Mouse (Mus musculus) kidney, embryonic 15.5 days (tissue): ENCODE data around the gene Fbl. TPM values are rescaled to one million over a fixed set of nuclear protein-coding genes. Genes with fewer than 3 reads are reported as not detected.
"Not testable (repeated sequence)": the region's sequence is repeated elsewhere in the genome, so short reads cannot be mapped to it uniquely, and the experiment has no call there.

Experiments used
- ATAC-seq: fragments of 200-750 bp; cut with Nextera tagmentation; replicated peaks from 2 replicates; pipeline ENCODE4 v1.8.0; 2017; ENCODE audit warnings: moderate TSS enrichment; ENCODE audit not compliant: low FRiP score
- H3K27ac ChIP-seq: fragments of 300-500 bp; sonication (generic); 2 replicates; pipeline ENCODE4 v1.5.1; 2015; ENCODE audit warnings: mild to moderate bottlenecking, inconsistent platforms
- H3K27me3 ChIP-seq: fragments of 300-500 bp; sonication (generic); 2 replicates; pipeline ENCODE4 v1.6.1; 2015; ENCODE audit warnings: inconsistent platforms
- H3K36me3 ChIP-seq: fragments of 300-500 bp; sonication (generic); 2 replicates; pipeline ENCODE4 v1.6.1; 2015; ENCODE audit warnings: inconsistent platforms
- H3K4me1 ChIP-seq: fragments of 300-500 bp; sonication (generic); 2 replicates; pipeline ENCODE4 v1.6.1; 2015; ENCODE audit warnings: inconsistent platforms
- H3K4me2 ChIP-seq: fragments of 300-500 bp; sonication (generic); 2 replicates; pipeline ENCODE4 v1.6.1; 2015; ENCODE audit warnings: moderate library complexity, mild to moderate bottlenecking, inconsistent platforms
- H3K4me3 ChIP-seq: fragments of 300-500 bp; sonication (generic); replicated peaks from 2 replicates; pipeline ENCODE4 v1.5.1; 2015; ENCODE audit warnings: mild to moderate bottlenecking, inconsistent platforms
- H3K9ac ChIP-seq: fragments of 300-500 bp; sonication (generic); 2 replicates; pipeline ENCODE4 v1.6.1; 2015; ENCODE audit warnings: mild to moderate bottlenecking, inconsistent platforms
- H3K9me3 ChIP-seq: fragments of 300-500 bp; sonication (generic); replicated peaks from 2 replicates; pipeline ENCODE4 v1.6.1; 2016; ENCODE audit warnings: inconsistent platforms
- WGBS: fragments of 180-500 bp; shearing (Covaris S2); methylation state at CpG from one replicate; pipeline ENCODE4 v1.1.7; 2015; ENCODE audit warnings: mixed read lengths; 5-methylcytosine and 5-hydroxymethylcytosine counted together
- polyA plus RNA-seq: library from polyadenylated mRNA; unstranded; fragments of >200 nt; fragmentation: Nextera tagmentation; extraction: Ambion mirVana; gene quantifications from 2 replicates; pipeline ENCODE4 v1.2.1, GENCODE M21; 2015

The Fbl gene
- 147 and 154 TPM in 2 replicates for polyA plus RNA-seq

- no peaks in the 10 kb centered on the region for H3K27me3 ChIP-seq
- peak within 1 kb of the TSS; percentile 97 for H3K4me3 ChIP-seq
- peaks cover 2% of the 10 kb centered on the region; the same call in 1 of the 2 replicates for H3K36me3 ChIP-seq
- peak; percentile 91 for ATAC-seq
- WGBS = under 1% methylated on average over 80 of the region's 80 CpGs
- peaks cover 29% of the 10 kb centered on the region for H3K4me1 ChIP-seq
- peak within 1 kb of the TSS; percentile 93 for H3K27ac ChIP-seq
- peak within 1 kb of the TSS; percentile 88 for H3K4me2 ChIP-seq
- H3K9me3 ChIP-seq = no peaks in the 10 kb centered on the region; the same call in 1 of the 2 replicates
- peak within 1 kb of the TSS; percentile 85 for H3K9ac ChIP-seq
Measured at GRCm38 (mm10) chr7:28169489-28170422, at the start of gene Fbl. Fbl (plus strand) TSS chr7:28169710.

GRCm38 (mm10) chr7:28129166-28129565 lies 40.3 kb upstream of the Fbl start, which contains the start of gene 9530053A07Rik:
9530053A07Rik (plus strand) TSS chr7:28129466.
- no peak for ATAC-seq
- Histone ChIP-seq H3K9ac (no peak within 1 kb of the TSS), H3K4me1 (no peaks in the 10 kb centered on the region), H3K4me2 (no peak within 1 kb of the TSS), H3K36me3 (no peaks in the 10 kb centered on the region), H3K9me3 (no peaks in the 10 kb centered on the region), H3K4me3 (no peak within 1 kb of the TSS), H3K27ac (no peak within 1 kb of the TSS), H3K27me3 (no peaks in the 10 kb centered on the region)
- WGBS = 87% methylated on average over 5 of the region's 5 CpGs

- no peaks in the 10 kb centered on the region for H3K9me3 ChIP-seq
- H3K27ac ChIP-seq = no peak overlapping the region
- H3K36me3 ChIP-seq = no peaks in the 10 kb centered on the region
- no peak for ATAC-seq
- H3K4me3 ChIP-seq = no peak overlapping the region
- no peak overlapping the region for H3K4me2 ChIP-seq
- no peaks in the 10 kb centered on the region for H3K27me3 ChIP-seq
- no peak overlapping the region for H3K9ac ChIP-seq
- no peaks in the 10 kb centered on the region for H3K4me1 ChIP-seq
- WGBS = 59% methylated on average over 5 of the region's 5 CpGs
Measured at GRCm38 (mm10) chr7:28137613-28138012, 31.9 kb upstream of the Fbl start.

- 18% methylated on average over 3 of the region's 3 CpGs for WGBS
- Histone ChIP-seq H3K9ac (no peak overlapping the region), H3K4me3 (no peak overlapping the region), H3K4me2 (no peak overlapping the region), H3K4me1 (no peaks in the 10 kb centered on the region), H3K9me3 (0 out of 2 replicates have a peak, but pooled peaks cover 9% of the 10 kb centered on the region), H3K27ac (no peak overlapping the region), H3K27me3 (0 out of 2 replicates have a peak, but pooled peaks cover 5% of the 10 kb centered on the region), H3K36me3 (no peaks in the 10 kb centered on the region)
- no peak for ATAC-seq
Measured at GRCm38 (mm10) chr7:28148263-28148662, 21.2 kb upstream of the Fbl start.

- Histone ChIP-seq H3K27me3 (0 out of 2 replicates have a peak, but pooled peaks cover 5% of the 10 kb centered on the region), H3K4me1 (no peaks in the 10 kb centered on the region), H3K9ac (no peak overlapping the region), H3K36me3 (no peaks in the 10 kb centered on the region), H3K27ac (no peak overlapping the region), H3K9me3 (no peaks in the 10 kb centered on the region), H3K4me2 (no peak overlapping the region), H3K4me3 (no peak overlapping the region)
- 95% methylated on average over 1 of the region's 1 CpGs for WGBS
- ATAC-seq = no peak
Measured at GRCm38 (mm10) chr7:28149841-28150240, 19.7 kb upstream of the Fbl start.

- no peak for ATAC-seq
- WGBS = 19% methylated on average over 13 of the region's 13 CpGs
- Histone ChIP-seq H3K4me1 (no peaks in the 10 kb centered on the region), H3K36me3 (no peaks in the 10 kb centered on the region), H3K4me2 (no peak overlapping the region), H3K9ac (no peak overlapping the region), H3K27me3 (0 out of 2 replicates have a peak, but pooled peaks cover 5% of the 10 kb centered on the region), H3K9me3 (no peaks in the 10 kb centered on the region), H3K4me3 (no peak overlapping the region), H3K27ac (no peak overlapping the region)
Measured at GRCm38 (mm10) chr7:28151584-28152221, 17.8 kb upstream of the Fbl start.

- H3K27me3 ChIP-seq, H3K36me3 ChIP-seq, H3K4me2 ChIP-seq, H3K4me1 ChIP-seq, ATAC-seq, H3K27ac ChIP-seq, H3K9ac ChIP-seq, H3K4me3 ChIP-seq, H3K9me3 ChIP-seq: not testable (repeated sequence)
- 44% methylated on average over 5 of the region's 5 CpGs for WGBS
Measured at GRCm38 (mm10) chr7:28153595-28153994, 15.9 kb upstream of the Fbl start.

GRCm38 (mm10) chr7:28159292-28159691 lies 10.2 kb upstream of the Fbl start:
- 51% methylated on average over 6 of the region's 6 CpGs for WGBS
- Histone ChIP-seq H3K27me3 (no peaks in the 10 kb centered on the region), H3K4me1 (no peaks in the 10 kb centered on the region), H3K4me2 (no peak overlapping the region), H3K4me3 (no peak overlapping the region), H3K9ac (no peak overlapping the region), H3K9me3 (no peaks in the 10 kb centered on the region), H3K36me3 (no peaks in the 10 kb centered on the region), H3K27ac (no peak overlapping the region)
- ATAC-seq = no peak

- no peak overlapping the region for H3K4me2 ChIP-seq
- ATAC-seq = no peak
- H3K9ac ChIP-seq = no peak overlapping the region
- no peaks in the 10 kb centered on the region for H3K9me3 ChIP-seq
- no peaks in the 10 kb centered on the region for H3K4me1 ChIP-seq
- 84% methylated on average over 3 of the region's 3 CpGs for WGBS
- H3K36me3 ChIP-seq = no peaks in the 10 kb centered on the region
- no peak overlapping the region for H3K4me3 ChIP-seq
- H3K27ac ChIP-seq = no peak overlapping the region
- no peaks in the 10 kb centered on the region for H3K27me3 ChIP-seq
Measured at GRCm38 (mm10) chr7:28159893-28160292, 9.6 kb upstream of the Fbl start.

- H3K27me3 ChIP-seq = no peaks in the 10 kb centered on the region
- ATAC-seq = no peak
- 47% methylated on average over 9 of the region's 9 CpGs for WGBS
- H3K4me2 ChIP-seq = no peak overlapping the region
- no peaks in the 10 kb centered on the region; the same call in 1 of the 2 replicates for H3K9me3 ChIP-seq
- no peaks in the 10 kb centered on the region for H3K4me1 ChIP-seq
- no peak overlapping the region for H3K4me3 ChIP-seq
- no peak overlapping the region for H3K9ac ChIP-seq
- no peak overlapping the region for H3K27ac ChIP-seq
- H3K36me3 ChIP-seq = no peaks in the 10 kb centered on the region
Measured at GRCm38 (mm10) chr7:28161163-28161749, 8.3 kb upstream of the Fbl start.

- Histone ChIP-seq H3K27me3 (no peaks in the 10 kb centered on the region), H3K9me3 (no peaks in the 10 kb centered on the region; the same call in 1 of the 2 replicates), H3K9ac (no peak overlapping the region), H3K4me1 (peaks cover 12% of the 10 kb centered on the region), H3K27ac (no peak overlapping the region), H3K4me2 (no peak overlapping the region), H3K4me3 (no peak overlapping the region), H3K36me3 (no peaks in the 10 kb centered on the region)
- WGBS = 78% methylated on average over 6 of the region's 6 CpGs
- ATAC-seq = no peak
Measured at GRCm38 (mm10) chr7:28165406-28165805, 4.1 kb upstream of the Fbl start.
